Comparison of ENCODE assay signal across 9 mouse cellular contexts in genomic region chr11:40599956-40600772, GRCm38 (mm10).
DNase-seq lines count a peak whose midpoint lies in the region; ATAC-seq lines count a peak whose summit lies in the region.
"Had no signal": no experiment of that assay in that cellular context is flagged by ENCODE, and none has a peak within 500 bp of the region (broad histone marks: within the 10 kb centered on the region; RNA-seq: fewer than 3 reads in every experiment).

No protein-coding gene starts in this region.

- WGBS in kidney, embryonic 16.5 days, result 8% methylated on average over 15 of the region's 15 CpGs
- 9% methylated on average over 15 of the region's 15 CpGs for WGBS in hindbrain, embryonic 13.5 days

- no peaks in the 10 kb centered on the region for H3K36me3 ChIP-seq in kidney, embryonic 16.5 days (ENCODE audit: insufficient read depth, low read length)
- H3K36me3 ChIP-seq in hindbrain, embryonic 13.5 days, result no peaks in the 10 kb centered on the region
- H3K36me3 ChIP-seq: limb, embryonic 12.5 days had no signal

- no peak for ATAC-seq in kidney, embryonic 16.5 days (ENCODE audit: low FRiP score, low TSS enrichment)
- ATAC-seq in common myeloid progenitor, adult 5-6 weeks (replicated peaks; ENCODE audit: low read depth, poor library complexity, severe bottlenecking), result 0 out of 2 replicates have a peak, but pooled peaks have one; percentile 22
- ATAC-seq in hindbrain, embryonic 13.5 days (ENCODE audit: low FRiP score), result no peak; the same call in 1 of the 2 replicates
- 0 out of 2 replicates have a peak, but pooled peaks have one; percentile 17 for ATAC-seq in megakaryocyte progenitor cell, adult 5-6 weeks (replicated peaks; ENCODE audit: poor library complexity)

- DNase-seq in kidney, adult 11 months, result no peak
- DNase-seq in R1 (ENCODE audit: low read depth, low spot score), result peak; percentile 72
- DNase-seq in natural killer cell, adult 2 months (ENCODE audit: low spot score in 2 of 2), result no peak
- DNase-seq in adipocyte (ENCODE audit: low spot score), result no peak

- no peak overlapping the region for H3K4me3 ChIP-seq in kidney, embryonic 16.5 days (ENCODE audit: low read length)
- no peak overlapping the region for H3K4me3 ChIP-seq in hindbrain, embryonic 13.5 days
- H3K4me3 ChIP-seq: limb, embryonic 12.5 days had no signal

- H3K9ac ChIP-seq in kidney, embryonic 16.5 days (replicated peaks; ENCODE audit: low read length), result no peak overlapping the region
- H3K9ac ChIP-seq in hindbrain, embryonic 13.5 days, result no peak overlapping the region
- H3K9ac ChIP-seq: limb, embryonic 12.5 days had no signal

- no peak overlapping the region for H3K27ac ChIP-seq in kidney, embryonic 16.5 days (ENCODE audit: low read length)
- 0 out of 2 replicates have a peak overlapping the region, but pooled peaks have one; percentile 74 for H3K27ac ChIP-seq in hindbrain, embryonic 13.5 days
- H3K27ac ChIP-seq: limb, embryonic 12.5 days had no signal

- H3K9me3 ChIP-seq in kidney, embryonic 16.5 days (ENCODE audit: low read length), result no peaks in the 10 kb centered on the region
- no peaks in the 10 kb centered on the region for H3K9me3 ChIP-seq in hindbrain, embryonic 13.5 days
- H3K9me3 ChIP-seq: limb, embryonic 12.5 days had no signal

- peak overlapping the region; percentile 21; the same call in 1 of the 2 replicates for H3K4me2 ChIP-seq in kidney, embryonic 16.5 days (replicated peaks; ENCODE audit: low read depth, low read length)
- peak overlapping the region; percentile 36 for H3K4me2 ChIP-seq in hindbrain, embryonic 13.5 days
- H3K4me2 ChIP-seq: limb, embryonic 12.5 days had no signal

- H3K4me1 ChIP-seq in kidney, embryonic 16.5 days (ENCODE audit: insufficient read depth, low read length), result peaks cover 7% of the 10 kb centered on the region; the same call in 1 of the 2 replicates
- H3K4me1 ChIP-seq in hindbrain, embryonic 13.5 days (replicated peaks), result peaks cover 17% of the 10 kb centered on the region

- no peaks in the 10 kb centered on the region for H3K27me3 ChIP-seq in kidney, embryonic 16.5 days (ENCODE audit: insufficient read depth, low read length)
- H3K27me3 ChIP-seq in hindbrain, embryonic 13.5 days, result no peaks in the 10 kb centered on the region
- H3K27me3 ChIP-seq: limb, embryonic 12.5 days had no signal

Comparison
In these comparisons a context has a peak if more than half of its experiments do, and no peak if none do; other contexts are left out.
1. ATAC-seq: peak in common myeloid progenitor, adult 5-6 weeks (single experiment) and megakaryocyte progenitor cell, adult 5-6 weeks (single experiment); none in kidney, embryonic 16.5 days (single experiment) and hindbrain, embryonic 13.5 days (single experiment).